Mouse (Mus musculus): ENCODE measurements around the gene Vav1. TPM values are rescaled to one million over a fixed set of nuclear protein-coding genes. Genes with fewer than 3 reads are reported as not detected.
"Not testable (repeated sequence)": the region's sequence is repeated elsewhere in the genome, so short reads cannot be mapped to it uniquely, and the experiment has no call there.

Vav1 gene
- polyA plus RNA-seq, 1 experiment = 0.86 TPM

GRCm38 (mm10) chr17:57271301-57271700 is 7.6 kb upstream of the Vav1 start:
- TF ChIP-seq CTCF (IDR thresholded peaks at IDR 0.05; ENCODE audit: borderline replicate concordance, extremely low read depth, insufficient read depth, insufficient read length) = no peak
- no peak for TF ChIP-seq POLR2A (IDR thresholded peaks at IDR 0.05; ENCODE audit: borderline replicate concordance, extremely low read depth, insufficient read depth, insufficient read length, poor library complexity, severe bottlenecking)
- no peak for DNase-seq (ENCODE audit: low read depth)

- no peak for TF ChIP-seq POLR2A (IDR thresholded peaks at IDR 0.05; ENCODE audit: borderline replicate concordance, extremely low read depth, insufficient read depth, insufficient read length, poor library complexity, severe bottlenecking)
- TF ChIP-seq CTCF (IDR thresholded peaks at IDR 0.05; ENCODE audit: borderline replicate concordance, extremely low read depth, insufficient read depth, insufficient read length) = no peak
- no peak for DNase-seq (ENCODE audit: low read depth)
These were observed 5.1 kb upstream of the Vav1 start for GRCm38 (mm10) chr17:57273846-57274245.

- DNase-seq (ENCODE audit: low read depth) = peak; percentile 26
- TF ChIP-seq POLR2A (IDR thresholded peaks at IDR 0.05; ENCODE audit: borderline replicate concordance, extremely low read depth, insufficient read depth, insufficient read length, poor library complexity, severe bottlenecking) (no peak), CTCF (IDR thresholded peaks at IDR 0.05; ENCODE audit: borderline replicate concordance, extremely low read depth, insufficient read depth, insufficient read length) (no peak)
These were observed 4.2 kb upstream of the Vav1 start for GRCm38 (mm10) chr17:57274686-57275085.

GRCm38 (mm10) chr17:57275111-57275996 is 3.5 kb upstream of the Vav1 start:
- TF ChIP-seq POLR2A (IDR thresholded peaks at IDR 0.05; ENCODE audit: borderline replicate concordance, extremely low read depth, insufficient read depth, insufficient read length, poor library complexity, severe bottlenecking) (no peak), CTCF (IDR thresholded peaks at IDR 0.05; ENCODE audit: borderline replicate concordance, extremely low read depth, insufficient read depth, insufficient read length) (no peak)
- peak; percentile 78 for DNase-seq (ENCODE audit: low read depth)

- TF ChIP-seq CTCF (IDR thresholded peaks at IDR 0.05; ENCODE audit: borderline replicate concordance, extremely low read depth, insufficient read depth, insufficient read length) (no peak), POLR2A (IDR thresholded peaks at IDR 0.05; ENCODE audit: borderline replicate concordance, extremely low read depth, insufficient read depth, insufficient read length, poor library complexity, severe bottlenecking) (no peak)
- peak; percentile 34 for DNase-seq (ENCODE audit: low read depth)
These were observed 2.9 kb upstream of the Vav1 start for GRCm38 (mm10) chr17:57275997-57276351.

GRCm38 (mm10) chr17:57276634-57277121 is 2.2 kb upstream of the Vav1 start:
- DNase-seq (ENCODE audit: low read depth) = peak; percentile 94
- TF ChIP-seq CTCF (IDR thresholded peaks at IDR 0.05; ENCODE audit: borderline replicate concordance, extremely low read depth, insufficient read depth, insufficient read length) = peak; percentile 87
- TF ChIP-seq POLR2A (IDR thresholded peaks at IDR 0.05; ENCODE audit: borderline replicate concordance, extremely low read depth, insufficient read depth, insufficient read length, poor library complexity, severe bottlenecking) = no peak

- not testable (repeated sequence) for DNase-seq (ENCODE audit: low read depth)
These were observed 1.2 kb upstream of the Vav1 start for GRCm38 (mm10) chr17:57277598-57278261.

- DNase-seq (ENCODE audit: low read depth) = no peak
These were observed 363 bp upstream of the Vav1 start for GRCm38 (mm10) chr17:57278537-57278936.

GRCm38 (mm10) chr17:57279591-57280224 is 808 bp downstream of the Vav1 start:
- DNase-seq (ENCODE audit: low read depth) = no peak
- TF ChIP-seq POLR2A (IDR thresholded peaks at IDR 0.05; ENCODE audit: borderline replicate concordance, extremely low read depth, insufficient read depth, insufficient read length, poor library complexity, severe bottlenecking) (no peak), CTCF (IDR thresholded peaks at IDR 0.05; ENCODE audit: borderline replicate concordance, extremely low read depth, insufficient read depth, insufficient read length) (no peak)

More at GRCm38 (mm10) chr17:57278537-57278936, 363 bp upstream of the Vav1 start:
- TF ChIP-seq POLR2A (IDR thresholded peaks at IDR 0.05; ENCODE audit: borderline replicate concordance, extremely low read depth, insufficient read depth, insufficient read length, poor library complexity, severe bottlenecking) = no peak

GRCm38 (mm10) chr17:57280411-57280810 is 1.5 kb downstream of the Vav1 start:
- DNase-seq (ENCODE audit: low read depth) = no peak
- TF ChIP-seq CTCF (IDR thresholded peaks at IDR 0.05; ENCODE audit: borderline replicate concordance, extremely low read depth, insufficient read depth, insufficient read length) = no peak
- no peak for TF ChIP-seq POLR2A (IDR thresholded peaks at IDR 0.05; ENCODE audit: borderline replicate concordance, extremely low read depth, insufficient read depth, insufficient read length, poor library complexity, severe bottlenecking)

GRCm38 (mm10) chr17:57283906-57284305 is 5.0 kb downstream of the Vav1 start:
- TF ChIP-seq CTCF (IDR thresholded peaks at IDR 0.05; ENCODE audit: borderline replicate concordance, extremely low read depth, insufficient read depth, insufficient read length) = no peak
- TF ChIP-seq POLR2A (IDR thresholded peaks at IDR 0.05; ENCODE audit: borderline replicate concordance, extremely low read depth, insufficient read depth, insufficient read length, poor library complexity, severe bottlenecking) = no peak
- no peak for DNase-seq (ENCODE audit: low read depth)

Data from brain, embryonic 14.5 days (tissue).